Mouse (Mus musculus) embryonic fibroblast, embryonic 13.5 days (primary cell): ENCODE measurements around the gene Rgs17. TPM values are rescaled to one million over a fixed set of nuclear protein-coding genes. Genes with fewer than 3 reads are reported as not detected.

Source experiments
- H3K27ac ChIP-seq: 2 replicates; pipeline ENCODE4 v1.5.1; 2012; ENCODE audit warnings: low read length, control low read depth, inconsistent platforms; ENCODE audit not compliant: insufficient read depth
- H3K4me1 ChIP-seq: 2 replicates; pipeline ENCODE4 v1.6.1; 2011; ENCODE audit warnings: low read length; ENCODE audit not compliant: control insufficient read depth, insufficient read depth
- H3K4me3 ChIP-seq: 2 replicates; pipeline ENCODE4 v1.5.1; 2011; ENCODE audit warnings: mild to moderate bottlenecking, control low read depth, low read length; ENCODE audit not compliant: insufficient read depth
- CTCF ChIP-seq: IDR thresholded peaks from 2 replicates; pipeline ENCODE4 v1.5.1; 2011; ENCODE audit warnings: mild to moderate bottlenecking, control low read depth, low read length, moderate library complexity, borderline replicate concordance; ENCODE audit not compliant: insufficient read depth
- POLR2A ChIP-seq: IDR thresholded peaks from 2 replicates; pipeline ENCODE4 v1.6.1; 2011; ENCODE audit warnings: low read depth, mild to moderate bottlenecking, control low read depth, low read length, moderate library complexity
- polyA plus RNA-seq: library from polyadenylated mRNA; stranded (reverse); fragments of >200 nt; gene quantifications from 2 replicates; pipeline ENCODE4 v1.2.4, GENCODE M21; 2011; ENCODE audit warnings: low read depth; ENCODE audit not compliant: missing spikeins, insufficient read length

Gene Rgs17
- polyA plus RNA-seq, 1 experiment = 14.6 TPM

- Histone ChIP-seq H3K4me1 (no peaks in the 10 kb centered on the region; the same call in 1 of the 2 replicates), H3K27ac (peak overlapping the region; percentile 76), H3K4me3 (peak overlapping the region; percentile 20; the same call in 1 of the 2 replicates)
- TF ChIP-seq CTCF (no peak), POLR2A (peak; percentile 47)
Observed at GRCm38 (mm10) chr10:5806416-5806815, 115.8 kb downstream of the Rgs17 start.

GRCm38 (mm10) chr10:5805731-5806307, 116.4 kb downstream of the Rgs17 start:
- H3K4me1 ChIP-seq = no peaks in the 10 kb centered on the region; the same call in 1 of the 2 replicates
- TF ChIP-seq POLR2A (peak; percentile 72), CTCF (no peak)
- peak overlapping the region; percentile 55 for H3K4me3 ChIP-seq
- peak overlapping the region; percentile 76 for H3K27ac ChIP-seq

- Histone ChIP-seq H3K27ac (peak within 1 kb of the TSS; percentile 76), H3K4me1 (no peaks in the 10 kb centered on the region; the same call in 1 of the 2 replicates), H3K4me3 (peak within 1 kb of the TSS; percentile 84)
- no peak for TF ChIP-seq CTCF
- peak; percentile 71 for TF ChIP-seq POLR2A
Observed at GRCm38 (mm10) chr10:5805243-5805730, 116.9 kb downstream of the Rgs17 start, which contains the start of gene Fbxo5. TSS of gene Fbxo5 (minus strand) at chr10:5805600.

- TF ChIP-seq CTCF (no peak), POLR2A (no peak)
- 0 out of 2 replicates have a peak overlapping the region, but pooled peaks have one; percentile 9 for H3K27ac ChIP-seq
Observed at GRCm38 (mm10) chr10:5804691-5805156, 117.5 kb downstream of the Rgs17 start.

GRCm38 (mm10) chr10:5803739-5804138, 118.5 kb downstream of the Rgs17 start:
- Histone ChIP-seq H3K4me3 (peak overlapping the region; percentile 74), H3K27ac (no peak overlapping the region), H3K4me1 (no peaks in the 10 kb centered on the region; the same call in 1 of the 2 replicates)
- TF ChIP-seq POLR2A (no peak), CTCF (no peak)

More at GRCm38 (mm10) chr10:5804691-5805156, 117.5 kb downstream of the Rgs17 start:
- no peaks in the 10 kb centered on the region; the same call in 1 of the 2 replicates for H3K4me1 ChIP-seq
- H3K4me3 ChIP-seq = peak overlapping the region; percentile 84

- Histone ChIP-seq H3K4me1 (no peaks in the 10 kb centered on the region; the same call in 1 of the 2 replicates), H3K4me3 (peak overlapping the region; percentile 20), H3K27ac (no peak overlapping the region)
- no peak for TF ChIP-seq CTCF
- no peak for TF ChIP-seq POLR2A
Observed at GRCm38 (mm10) chr10:5802866-5803265, 119.3 kb downstream of the Rgs17 start.

- H3K4me1 ChIP-seq = no peaks in the 10 kb centered on the region; the same call in 1 of the 2 replicates
- no peak overlapping the region for H3K4me3 ChIP-seq
- TF ChIP-seq POLR2A = no peak
- TF ChIP-seq CTCF = no peak
- H3K27ac ChIP-seq = no peak overlapping the region
Observed at GRCm38 (mm10) chr10:5800490-5800889, 121.7 kb downstream of the Rgs17 start.

- H3K27ac ChIP-seq = no peak overlapping the region
- no peak overlapping the region for H3K4me3 ChIP-seq
- H3K4me1 ChIP-seq = no peaks in the 10 kb centered on the region; the same call in 1 of the 2 replicates
- TF ChIP-seq CTCF (no peak), POLR2A (no peak)
Observed at GRCm38 (mm10) chr10:5798069-5798468, 124.1 kb downstream of the Rgs17 start.

GRCm38 (mm10) chr10:5790657-5791056, 131.5 kb downstream of the Rgs17 start:
- Histone ChIP-seq H3K4me1 (no peaks in the 10 kb centered on the region), H3K27ac (no peak overlapping the region), H3K4me3 (no peak overlapping the region)
- no peak for TF ChIP-seq POLR2A
- TF ChIP-seq CTCF = peak; percentile 49; the same call in 1 of the 2 replicates

- TF ChIP-seq CTCF (peak; percentile 65; the same call in 1 of the 2 replicates), POLR2A (no peak)
- Histone ChIP-seq H3K4me1 (no peaks in the 10 kb centered on the region), H3K4me3 (no peak overlapping the region), H3K27ac (no peak overlapping the region)
Observed at GRCm38 (mm10) chr10:5786923-5787322, 135.3 kb downstream of the Rgs17 start.

Other genes starting within 250 kb of the Rgs17 start
- gene Fbxo5, start 116.8 kb downstream of the Rgs17 start, polyA plus RNA-seq = 24.3 and 39.5 TPM in 2 replicates
- gene Mtrf1l, start 98.5 kb downstream of the Rgs17 start, polyA plus RNA-seq = 11.6 and 15.3 TPM in 2 replicates